Mouse (Mus musculus) spleen, adult 2 months (tissue): ENCODE results near the gene Rufy4. TPM values are rescaled to one million over a fixed set of nuclear protein-coding genes. Genes with fewer than 3 reads are reported as not detected.
A peak's percentile ranks its signal among the peaks of the same experiment; 100 is the strongest.

Experiments
- DNase-seq, 2 experiments: peaks; one replicate each; pipeline versions ENCODE4 v3.0.0 to v3.0.0-alpha.2; 2012 to 2021; ENCODE audit warnings: low spot score in 2 of 2, low read depth in 1 of 2
- H3K27ac ChIP-seq: fragments of 200-500 bp; 2 replicates; pipeline ENCODE4 v1.5.1; 2012; ENCODE audit warnings: low read length, inconsistent platforms; ENCODE audit not compliant: insufficient read depth
- H3K27me3 ChIP-seq: fragments of 200-500 bp; 2 replicates; pipeline ENCODE4 v1.6.1; 2012; ENCODE audit warnings: mild to moderate bottlenecking, moderate library complexity, low read length, inconsistent platforms; ENCODE audit not compliant: control insufficient read depth, insufficient read depth
- H3K36me3 ChIP-seq: fragments of 200-500 bp; 2 replicates; pipeline ENCODE4 v1.6.1; 2012; ENCODE audit warnings: mild to moderate bottlenecking, low read length, inconsistent platforms; ENCODE audit not compliant: control insufficient read depth, insufficient read depth
- H3K4me1 ChIP-seq: fragments of 200-500 bp; 2 replicates; pipeline ENCODE4 v1.6.1; 2011; ENCODE audit warnings: inconsistent platforms; ENCODE audit not compliant: control insufficient read depth, insufficient read depth, insufficient read length
- H3K4me3 ChIP-seq: fragments of 200-500 bp; 2 replicates; pipeline ENCODE4 v1.5.1; 2011; ENCODE audit warnings: mild to moderate bottlenecking, inconsistent platforms; ENCODE audit not compliant: insufficient read depth, insufficient read length; ENCODE audit errors: extremely low read depth
- CTCF ChIP-seq: fragments of 200-500 bp; IDR thresholded peaks from 2 replicates; pipeline ENCODE4 v1.5.1; 2011; ENCODE audit warnings: mild to moderate bottlenecking, inconsistent platforms; ENCODE audit not compliant: insufficient read depth, insufficient read length, insufficient replicate concordance; ENCODE audit errors: extremely low read depth
- POLR2A ChIP-seq: fragments of 200-500 bp; IDR thresholded peaks from 2 replicates; pipeline ENCODE4 v1.6.1; 2011; ENCODE audit warnings: low read depth, low read length, inconsistent platforms
- WGBS: fragments of 180-500 bp; shearing (Covaris S2); methylation state at CpG from one replicate; pipeline ENCODE4 v1.1.7; 2018; 5-methylcytosine and 5-hydroxymethylcytosine counted together
- polyA plus RNA-seq: library from polyadenylated mRNA; depleted of rRNA; stranded (reverse); fragments of >200 nt; gene quantifications from 2 replicates; pipeline ENCODE4 v1.2.3, GENCODE M21; 2012; rRNA removed

The Rufy4 gene
- polyA plus RNA-seq, 1 experiment: 0.67 TPM

DNA sequence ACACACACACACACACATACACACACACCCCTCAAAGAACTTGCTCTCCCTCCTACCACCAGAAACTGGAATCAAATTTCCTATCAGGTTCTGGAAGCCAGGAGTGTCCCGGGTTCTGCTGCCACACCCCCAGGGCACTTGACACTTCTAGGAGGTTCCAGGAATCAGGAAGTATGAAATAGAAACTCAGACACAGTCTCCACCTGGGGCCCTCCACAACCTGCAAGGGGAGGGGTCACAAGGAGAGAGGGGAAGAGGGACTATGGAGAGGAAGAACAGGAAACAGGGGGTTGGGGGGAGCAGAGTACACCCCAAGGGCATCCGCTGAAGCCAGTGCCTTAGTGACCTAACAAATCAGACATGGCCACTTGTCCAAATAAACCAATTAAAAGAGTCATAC lies 56.1 kb downstream of the Rufy4 start:
- no peak overlapping the region for H3K4me3 ChIP-seq
- DNase-seq: no peak
- H3K27ac ChIP-seq: no peak overlapping the region
- no peaks in the 10 kb centered on the region for H3K4me1 ChIP-seq
- 47% methylated on average over 2 of the region's 2 CpGs for WGBS
- no peaks in the 10 kb centered on the region for H3K36me3 ChIP-seq
- TF ChIP-seq POLR2A (no peak), CTCF (no peak)
- H3K27me3 ChIP-seq: no peaks in the 10 kb centered on the region

DNA sequence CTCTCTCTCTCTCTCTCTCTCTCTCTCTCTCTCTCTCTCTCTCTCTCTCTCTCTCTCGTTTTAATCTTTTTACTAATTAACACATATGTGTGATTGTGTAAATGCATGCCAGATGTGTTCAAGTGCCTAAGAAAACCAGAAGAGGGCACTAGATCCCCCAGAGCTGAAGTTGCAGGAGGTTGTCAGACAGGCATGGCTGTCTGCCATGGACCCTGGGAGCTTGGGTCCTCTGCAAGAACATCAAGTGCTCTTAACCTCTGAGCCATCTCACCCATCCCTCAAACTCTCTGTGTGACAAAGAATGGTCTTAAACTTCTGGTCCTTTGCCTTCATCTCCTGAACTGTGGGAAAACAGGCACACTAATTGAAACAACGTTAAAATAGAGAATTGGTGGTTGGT lies 57.7 kb downstream of the Rufy4 start:
- no peaks in the 10 kb centered on the region for H3K27me3 ChIP-seq
- no peaks in the 10 kb centered on the region for H3K36me3 ChIP-seq
- WGBS: 67% methylated on average over 2 of the region's 2 CpGs
- H3K4me3 ChIP-seq: no peak overlapping the region
- H3K27ac ChIP-seq: no peak overlapping the region
- DNase-seq: no peak
- no peaks in the 10 kb centered on the region for H3K4me1 ChIP-seq
- TF ChIP-seq CTCF (no peak), POLR2A (no peak)

DNA sequence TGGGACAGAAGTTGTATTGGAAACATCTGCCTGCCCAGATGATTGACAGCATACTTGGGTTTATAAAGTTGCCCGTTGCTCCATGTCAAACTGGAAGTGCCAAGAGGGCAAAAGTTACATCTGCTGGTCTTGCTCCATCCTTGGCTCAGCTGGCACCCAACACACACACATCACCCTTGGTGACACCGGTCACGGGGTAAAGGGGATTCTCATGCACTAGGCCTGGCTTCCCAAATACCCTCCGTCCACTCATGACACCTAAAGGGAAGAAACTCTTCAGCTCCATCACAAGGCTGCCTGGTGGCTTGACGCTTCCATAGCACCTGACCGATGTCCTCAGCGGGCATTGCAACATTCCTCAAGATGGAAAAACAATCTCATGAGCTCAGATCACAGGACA lies 65.1 kb downstream of the Rufy4 start:
- no peak for DNase-seq
- H3K4me1 ChIP-seq: no peaks in the 10 kb centered on the region
- TF ChIP-seq CTCF (no peak), POLR2A (no peak)
- no peaks in the 10 kb centered on the region for H3K27me3 ChIP-seq
- WGBS: 92% methylated on average over 7 of the region's 7 CpGs
- no peaks in the 10 kb centered on the region for H3K36me3 ChIP-seq
- H3K27ac ChIP-seq: no peak overlapping the region
- H3K4me3 ChIP-seq: no peak overlapping the region

DNA sequence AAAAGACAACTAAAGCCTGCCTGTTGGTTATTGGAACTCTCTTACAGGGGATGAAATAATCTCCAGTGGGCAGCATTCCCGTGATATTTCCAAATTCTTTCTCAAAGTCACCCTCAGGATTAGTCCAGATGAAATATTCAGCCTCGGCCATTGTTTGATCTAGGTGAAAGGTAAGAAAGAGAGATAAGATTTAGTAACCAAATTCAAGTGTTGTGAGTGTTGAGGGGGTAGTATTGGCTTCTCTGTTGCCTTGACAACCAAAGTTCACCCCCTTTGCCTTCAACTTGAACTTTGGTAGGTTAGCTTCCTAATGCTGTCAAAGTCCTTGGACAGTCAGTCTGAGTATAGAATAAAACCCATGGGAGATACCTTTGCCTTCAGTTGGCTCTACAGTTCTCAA lies 67.4 kb downstream of the Rufy4 start:
- TF ChIP-seq CTCF (no peak), POLR2A (no peak)
- 87% methylated on average over 2 of the region's 2 CpGs for WGBS
- H3K4me1 ChIP-seq: no peaks in the 10 kb centered on the region
- H3K27me3 ChIP-seq: no peaks in the 10 kb centered on the region
- no peak overlapping the region for H3K4me3 ChIP-seq
- H3K27ac ChIP-seq: no peak overlapping the region
- no peak for DNase-seq
- no peaks in the 10 kb centered on the region for H3K36me3 ChIP-seq

DNA sequence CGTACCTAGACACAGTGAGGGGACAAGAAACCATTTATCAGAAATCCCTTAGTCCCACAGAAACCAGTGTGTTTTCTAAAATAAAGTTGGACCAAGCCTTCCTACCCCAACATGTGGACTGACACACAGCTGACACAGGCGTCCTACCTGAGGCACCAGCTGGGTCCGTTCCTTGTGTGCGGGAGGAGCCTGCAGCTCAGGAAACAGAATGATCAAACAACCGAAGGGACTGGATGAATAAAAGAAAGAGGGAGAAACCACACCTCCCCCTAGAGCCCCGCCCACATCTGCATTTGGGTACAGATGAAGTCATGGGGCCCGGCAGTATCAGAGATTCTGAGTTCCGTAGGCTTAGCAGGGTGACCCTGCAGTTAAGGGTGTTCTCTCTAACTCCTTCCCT lies 69.1 kb downstream of the Rufy4 start, which contains the start of gene Cxcr1:
TSS of gene Cxcr1 (minus strand) at position 187 of the 400 bp plus-strand sequence.
- no peak for DNase-seq
- 53% methylated on average over 8 of the region's 8 CpGs for WGBS
- Histone ChIP-seq H3K4me1 (no peaks in the 10 kb centered on the region), H3K4me3 (no peak within 1 kb of the TSS), H3K27ac (no peak within 1 kb of the TSS), H3K36me3 (no peaks in the 10 kb centered on the region), H3K27me3 (no peaks in the 10 kb centered on the region)
- TF ChIP-seq POLR2A: no peak
- TF ChIP-seq CTCF: no peak

DNA sequence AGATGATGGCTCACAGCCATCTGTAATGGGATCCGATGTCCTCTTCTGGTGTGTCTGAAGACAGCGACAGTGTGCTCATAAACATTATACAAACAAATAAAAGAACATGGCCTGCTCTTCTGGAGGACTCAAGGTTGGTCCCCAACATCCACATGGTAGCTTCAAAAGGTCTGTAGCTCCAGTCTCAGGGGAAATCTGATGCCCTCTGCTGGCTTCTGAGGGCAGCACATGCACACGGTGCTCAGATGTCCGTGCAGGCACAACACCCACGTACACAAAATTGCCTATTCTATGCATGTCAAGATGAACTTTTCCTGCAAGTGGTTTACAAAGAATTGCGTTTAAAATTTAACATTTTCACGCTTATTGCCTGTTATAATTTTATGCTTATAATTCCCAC lies 70.6 kb downstream of the Rufy4 start:
- no peaks in the 10 kb centered on the region for H3K27me3 ChIP-seq
- peak; percentile 18 to 25 for DNase-seq
- no peak overlapping the region for H3K4me3 ChIP-seq
- H3K4me1 ChIP-seq: no peaks in the 10 kb centered on the region; the same call in 1 of the 2 replicates
- 42% methylated on average over 7 of the region's 7 CpGs for WGBS
- H3K27ac ChIP-seq: no peak overlapping the region
- TF ChIP-seq POLR2A: no peak
- TF ChIP-seq CTCF: peak; percentile 55; the same call in 1 of the 2 replicates
- H3K36me3 ChIP-seq: no peaks in the 10 kb centered on the region

DNA sequence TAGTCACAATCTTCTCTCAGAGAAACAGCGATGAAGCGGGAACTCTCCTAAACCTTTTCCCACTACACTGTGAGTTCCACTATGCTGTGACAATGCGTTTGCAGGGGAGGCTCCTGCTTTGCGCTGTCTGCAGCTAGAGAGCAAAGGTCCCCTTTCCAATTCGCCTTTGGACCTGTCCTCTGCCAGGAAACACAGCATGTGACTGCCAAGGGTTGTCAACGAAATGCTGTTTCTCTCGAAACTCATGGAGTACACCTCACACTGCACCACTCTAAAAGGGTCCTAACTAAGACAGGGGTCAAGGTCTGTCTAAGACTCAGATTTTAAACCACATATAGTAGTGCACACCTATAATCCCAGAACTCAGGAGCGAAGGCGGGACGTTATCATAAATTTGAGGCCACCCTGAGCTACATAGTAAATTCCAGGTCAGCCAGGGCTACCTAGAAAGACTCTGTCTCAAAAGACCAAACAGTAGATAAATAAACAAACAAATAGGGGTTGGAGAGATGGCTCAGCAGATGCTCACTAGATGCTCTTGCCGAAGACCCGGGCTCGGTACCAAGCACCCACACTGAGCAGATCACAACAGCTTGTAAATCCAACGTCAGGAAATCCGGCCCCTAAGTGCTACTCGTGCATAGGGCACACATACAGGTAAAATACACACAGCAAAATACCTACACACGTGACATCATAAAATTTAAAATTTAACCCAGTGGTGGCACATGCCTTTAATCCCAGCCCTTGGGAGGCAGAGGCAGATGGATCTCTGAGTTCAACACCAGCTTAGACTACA lies 71.5 kb downstream of the Rufy4 start:
- WGBS: 84% methylated on average over 17 of the region's 17 CpGs
- Histone ChIP-seq H3K36me3 (no peaks in the 10 kb centered on the region), H3K27me3 (no peaks in the 10 kb centered on the region), H3K4me3 (no peak overlapping the region), H3K4me1 (no peaks in the 10 kb centered on the region; the same call in 1 of the 2 replicates), H3K27ac (no peak overlapping the region)
- no peak for DNase-seq
- TF ChIP-seq CTCF (no peak), POLR2A (no peak)

Other genes with a start within 250 kb of the Rufy4 start
- gene Tns1, start 1.1 kb upstream of the Rufy4 start, polyA plus RNA-seq: 80.4 and 102 TPM in 2 replicates
- 11.2 and 11.4 TPM in 2 replicates for gene Cxcr2, start 28.4 kb downstream of the Rufy4 start, polyA plus RNA-seq
- gene Cxcr1, start 69.1 kb downstream of the Rufy4 start, polyA plus RNA-seq: 0.18 and 0.27 TPM in 2 replicates
- 186 and 302 TPM in 2 replicates for gene Arpc2, start 110.5 kb downstream of the Rufy4 start, polyA plus RNA-seq
- 0.08 and 0.14 TPM in 2 replicates for gene Gpbar1, start 153.0 kb downstream of the Rufy4 start, polyA plus RNA-seq
- 102 and 119 TPM in 2 replicates for gene Aamp, start 159.2 kb downstream of the Rufy4 start, polyA plus RNA-seq
- gene Pnkd, start 159.4 kb downstream of the Rufy4 start, polyA plus RNA-seq: 27.5 and 33.8 TPM in 2 replicates
- gene Tmbim1, start 180.1 kb downstream of the Rufy4 start, polyA plus RNA-seq: 60.8 and 66.5 TPM in 2 replicates
- gene Catip, start 236.6 kb downstream of the Rufy4 start, polyA plus RNA-seq: 0.31 and 0.51 TPM in 2 replicates
- gene Slc11a1, start 249.7 kb downstream of the Rufy4 start, polyA plus RNA-seq: 169 and 200 TPM in 2 replicates